Mouse (Mus musculus) forebrain, embryonic 12.5 days (tissue): ENCODE measurements around the gene Olfr1417. TPM values are rescaled to one million over a fixed set of nuclear protein-coding genes. Genes with fewer than 3 reads are reported as not detected.

Experiments
- polyA plus RNA-seq: library from polyadenylated mRNA; unstranded; fragments of >200 nt; fragmentation: Nextera tagmentation; extraction: Ambion mirVana; gene quantifications from 2 replicates; pipeline ENCODE4 v1.2.1, GENCODE M21; 2016

The Olfr1417 gene
- polyA plus RNA-seq, 1 experiment from 2014 or later: not detected

Other genes with a start within 250 kb of the Olfr1417 start
- gene Ms4a6d, start 234.4 kb downstream of the Olfr1417 start, polyA plus RNA-seq: 1.4 and 1.7 TPM in 2 replicates
- not detected in 2 replicates for gene Ms4a2, start 215.5 kb downstream of the Olfr1417 start, polyA plus RNA-seq
- gene Ms4a3, start 198.4 kb downstream of the Olfr1417 start, polyA plus RNA-seq: not detected in 2 replicates
- gene Oosp2, start 178.7 kb downstream of the Olfr1417 start, polyA plus RNA-seq: not detected in 2 replicates
- gene Oosp1, start 148.1 kb downstream of the Olfr1417 start, polyA plus RNA-seq: not detected in 2 replicates
- not detected in 2 replicates for gene Oosp3, start 142.2 kb downstream of the Olfr1417 start, polyA plus RNA-seq
- not detected in 2 replicates for gene Gif, start 91.7 kb downstream of the Olfr1417 start, polyA plus RNA-seq
- gene Mrpl16, start 68.8 kb downstream of the Olfr1417 start, polyA plus RNA-seq: 43.6 and 49.0 TPM in 2 replicates
- gene Stx3, start 19.8 kb downstream of the Olfr1417 start, polyA plus RNA-seq: 7.5 and 8.1 TPM in 2 replicates
- not detected in 2 replicates for gene Olfr1418, start 21.8 kb upstream of the Olfr1417 start, polyA plus RNA-seq
- not detected in 2 replicates for gene Olfr1419, start 35.9 kb upstream of the Olfr1417 start, polyA plus RNA-seq
- gene Olfr1420, start 47.3 kb upstream of the Olfr1417 start, polyA plus RNA-seq: 0.06 TPM in 1 of 2 replicates, not detected in the other
- 23.4 and 26.8 TPM in 2 replicates for gene Patl1, start 73.2 kb upstream of the Olfr1417 start, polyA plus RNA-seq
- 5.8 and 6.3 TPM in 2 replicates for gene Osbp, start 126.7 kb upstream of the Olfr1417 start, polyA plus RNA-seq
- 0.04 TPM in 1 of 2 replicates, not detected in the other for gene Olfr1423, start 202.1 kb upstream of the Olfr1417 start, polyA plus RNA-seq
- gene Olfr1424, start 223.5 kb upstream of the Olfr1417 start, polyA plus RNA-seq: not detected in 2 replicates
- gene Olfr1425, start 238.5 kb upstream of the Olfr1417 start, polyA plus RNA-seq: not detected in 2 replicates